In the genomic region with DNA sequence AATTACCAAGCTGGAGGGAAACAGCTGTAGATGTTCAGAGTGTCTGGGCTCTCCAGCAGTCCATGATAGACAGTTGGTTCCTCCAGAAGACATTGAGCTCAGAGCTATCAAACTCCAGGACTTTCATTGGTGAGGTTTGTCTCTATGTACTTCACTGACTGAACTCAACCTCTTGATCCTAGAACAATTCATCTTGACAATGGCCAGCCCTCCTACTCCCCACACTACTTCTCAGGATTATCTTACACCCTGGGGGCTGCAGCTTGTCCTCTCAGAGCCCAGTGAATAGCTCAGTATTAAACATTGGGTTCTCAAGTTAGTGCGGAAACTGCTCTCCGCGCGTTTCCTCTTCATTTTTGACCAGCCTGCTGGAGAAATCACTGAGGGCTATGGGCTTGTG, we compare ENCODE assay signal across 17 mouse cellular contexts.
"Had no signal": no experiment of that assay in that cellular context is flagged by ENCODE, and none has a peak within 500 bp of the region (broad histone marks: within the 10 kb centered on the region; RNA-seq: fewer than 3 reads in every experiment).

No protein-coding gene starts in this region.

- H3K27me3 ChIP-seq: lung, embryonic 15.5 days; megakaryocyte, embryonic 14.5 days; midbrain, embryonic 12.5 days; neural tube, embryonic 12.5 days; stomach, embryonic 15.5 days had no signal

- ATAC-seq: liver, postnatal 0 days; lung, postnatal 0 days had no signal

- H3K4me1 ChIP-seq: lung, embryonic 15.5 days; megakaryocyte, embryonic 14.5 days; midbrain, embryonic 12.5 days; neural tube, embryonic 12.5 days; stomach, embryonic 15.5 days had no signal

- H3K4me2 ChIP-seq: lung, embryonic 15.5 days; midbrain, embryonic 12.5 days; neural tube, embryonic 12.5 days; stomach, embryonic 15.5 days had no signal

- H3K9ac ChIP-seq: liver, postnatal 0 days; lung, embryonic 15.5 days; midbrain, embryonic 12.5 days; neural tube, embryonic 12.5 days; stomach, embryonic 15.5 days had no signal

- H3K9me3 ChIP-seq: lung, embryonic 15.5 days; megakaryocyte, embryonic 14.5 days; midbrain, embryonic 12.5 days; neural tube, embryonic 12.5 days; stomach, embryonic 15.5 days had no signal

- H3K36me3 ChIP-seq: lung, embryonic 15.5 days; midbrain, embryonic 12.5 days; neural tube, embryonic 12.5 days; stomach, embryonic 15.5 days had no signal

- H3K4me3 ChIP-seq: lung, embryonic 15.5 days; megakaryocyte, embryonic 14.5 days; midbrain, embryonic 12.5 days; neural tube, embryonic 12.5 days; stomach, embryonic 15.5 days had no signal

- H3K27ac ChIP-seq: lung, embryonic 15.5 days; macrophage; midbrain, embryonic 12.5 days; neural tube, embryonic 12.5 days; stomach, embryonic 15.5 days; stomach, postnatal 0 days had no signal

- DNase-seq: liver, postnatal 0 days; lung, adult 2 months; lung, postnatal 14 days; lung, postnatal 36 days; midbrain, embryonic 14.5 days; right cerebral cortex, postnatal 14 days; thymus, adult 2 months; thymus, postnatal 25 days; thymus, postnatal 4 days had no signal
